Mouse (Mus musculus): ENCODE results near the gene Serpina3j. TPM values are rescaled to one million over a fixed set of nuclear protein-coding genes. Genes with fewer than 3 reads are reported as not detected.
"Not testable (repeated sequence)": the region's sequence is repeated elsewhere in the genome, so short reads cannot be mapped to it uniquely, and the experiment has no call there.

Gene Serpina3j
- polyA plus RNA-seq, 1 experiment from 2014 or later, result not detected

- Histone ChIP-seq H3K9me3 (ENCODE audit: control insufficient read depth, low read length) (no peaks in the 10 kb centered on the region), H3K36me3 (ENCODE audit: control insufficient read depth, insufficient read depth, low read length) (no peaks in the 10 kb centered on the region), H3K27ac (ENCODE audit: low read depth, low read length) (no peak overlapping the region), H3K4me3 (ENCODE audit: low read length) (no peak overlapping the region), H3K9ac (ENCODE audit: low read depth, low read length) (no peak overlapping the region), H3K4me1 (ENCODE audit: control insufficient read depth, insufficient read depth, low read length) (no peaks in the 10 kb centered on the region), H3K4me2 (replicated peaks; ENCODE audit: low read depth, low read length) (no peak overlapping the region), H3K27me3 (ENCODE audit: control insufficient read depth, insufficient read depth, low read length) (no peaks in the 10 kb centered on the region)
- ATAC-seq (ENCODE audit: low FRiP score, low TSS enrichment), result no peak
- 87% methylated on average over 4 of the region's 4 CpGs for WGBS
Observed at GRCm38 (mm10) chr12:104305991-104306390, 8.4 kb upstream of the Serpina3j start.

GRCm38 (mm10) chr12:104322454-104322853 lies 8.1 kb downstream of the Serpina3j start:
- H3K27me3 ChIP-seq (ENCODE audit: control insufficient read depth, insufficient read depth, low read length), result no peaks in the 10 kb centered on the region
- no peaks in the 10 kb centered on the region for H3K36me3 ChIP-seq (ENCODE audit: control insufficient read depth, insufficient read depth, low read length)
- H3K4me1 ChIP-seq (ENCODE audit: control insufficient read depth, insufficient read depth, low read length), result no peaks in the 10 kb centered on the region
- no peak overlapping the region for H3K4me2 ChIP-seq (replicated peaks; ENCODE audit: low read depth, low read length)
- no peaks in the 10 kb centered on the region for H3K9me3 ChIP-seq (ENCODE audit: control insufficient read depth, low read length)
- no peak overlapping the region for H3K9ac ChIP-seq (ENCODE audit: low read depth, low read length)
- no peak overlapping the region for H3K27ac ChIP-seq (ENCODE audit: low read depth, low read length)
- ATAC-seq (ENCODE audit: low FRiP score, low TSS enrichment), result no peak
- 88% methylated on average over 1 of the region's 1 CpGs for WGBS
- H3K4me3 ChIP-seq (ENCODE audit: low read length), result no peak overlapping the region

- 48% methylated on average over 1 of the region's 1 CpGs for WGBS
- no peak overlapping the region for H3K27ac ChIP-seq (ENCODE audit: low read depth, low read length)
- H3K4me1 ChIP-seq (ENCODE audit: control insufficient read depth, insufficient read depth, low read length), result no peaks in the 10 kb centered on the region
- H3K36me3 ChIP-seq (ENCODE audit: control insufficient read depth, insufficient read depth, low read length), result no peaks in the 10 kb centered on the region
- H3K4me3 ChIP-seq (ENCODE audit: low read length), result no peak overlapping the region
- H3K4me2 ChIP-seq (replicated peaks; ENCODE audit: low read depth, low read length), result no peak overlapping the region
- ATAC-seq (ENCODE audit: low FRiP score, low TSS enrichment), result no peak
- no peaks in the 10 kb centered on the region for H3K27me3 ChIP-seq (ENCODE audit: control insufficient read depth, insufficient read depth, low read length)
- no peak overlapping the region for H3K9ac ChIP-seq (ENCODE audit: low read depth, low read length)
- no peaks in the 10 kb centered on the region for H3K9me3 ChIP-seq (ENCODE audit: control insufficient read depth, low read length)
Observed at GRCm38 (mm10) chr12:104331701-104332100, 17.3 kb downstream of the Serpina3j start.

- ATAC-seq (ENCODE audit: low FRiP score, low TSS enrichment); H3K9ac ChIP-seq (ENCODE audit: low read depth, low read length); H3K4me3 ChIP-seq (ENCODE audit: low read length); H3K4me2 ChIP-seq (replicated peaks; ENCODE audit: low read depth, low read length); H3K27me3 ChIP-seq (ENCODE audit: control insufficient read depth, insufficient read depth, low read length); H3K9me3 ChIP-seq (ENCODE audit: control insufficient read depth, low read length); H3K4me1 ChIP-seq (ENCODE audit: control insufficient read depth, insufficient read depth, low read length); H3K27ac ChIP-seq (ENCODE audit: low read depth, low read length); H3K36me3 ChIP-seq (ENCODE audit: control insufficient read depth, insufficient read depth, low read length): not testable (repeated sequence)
Observed at GRCm38 (mm10) chr12:104336873-104337272, 22.5 kb downstream of the Serpina3j start.

- H3K4me1 ChIP-seq (ENCODE audit: control insufficient read depth, insufficient read depth, low read length); H3K4me3 ChIP-seq (ENCODE audit: low read length); H3K27me3 ChIP-seq (ENCODE audit: control insufficient read depth, insufficient read depth, low read length); H3K27ac ChIP-seq (ENCODE audit: low read depth, low read length); H3K4me2 ChIP-seq (replicated peaks; ENCODE audit: low read depth, low read length); H3K36me3 ChIP-seq (ENCODE audit: control insufficient read depth, insufficient read depth, low read length); H3K9me3 ChIP-seq (ENCODE audit: control insufficient read depth, low read length); ATAC-seq (ENCODE audit: low FRiP score, low TSS enrichment); H3K9ac ChIP-seq (ENCODE audit: low read depth, low read length): not testable (repeated sequence)
- 91% methylated on average over 3 of the region's 3 CpGs for WGBS
Observed at GRCm38 (mm10) chr12:104338226-104338625, 23.9 kb downstream of the Serpina3j start, which contains the start of the genes Serpina3k and Serpina3m. Serpina3k (plus strand) TSS chr12:104338486. Serpina3m (plus strand) TSS chr12:104338486.

- WGBS, result 85% methylated on average over 3 of the region's 3 CpGs
- Histone ChIP-seq H3K4me1 (ENCODE audit: control insufficient read depth, insufficient read depth, low read length) (no peaks in the 10 kb centered on the region), H3K27me3 (ENCODE audit: control insufficient read depth, insufficient read depth, low read length) (no peaks in the 10 kb centered on the region), H3K9ac (ENCODE audit: low read depth, low read length) (no peak overlapping the region), H3K27ac (ENCODE audit: low read depth, low read length) (no peak overlapping the region), H3K4me2 (replicated peaks; ENCODE audit: low read depth, low read length) (no peak overlapping the region), H3K36me3 (ENCODE audit: control insufficient read depth, insufficient read depth, low read length) (no peaks in the 10 kb centered on the region), H3K4me3 (ENCODE audit: low read length) (no peak overlapping the region), H3K9me3 (ENCODE audit: control insufficient read depth, low read length) (no peaks in the 10 kb centered on the region)
- ATAC-seq (ENCODE audit: low FRiP score, low TSS enrichment), result no peak
Observed at GRCm38 (mm10) chr12:104338705-104339104, 24.4 kb downstream of the Serpina3j start.

GRCm38 (mm10) chr12:104342489-104342888 lies 28.1 kb downstream of the Serpina3j start:
- not testable (repeated sequence) for H3K9me3 ChIP-seq (ENCODE audit: control insufficient read depth, low read length); H3K36me3 ChIP-seq (ENCODE audit: control insufficient read depth, insufficient read depth, low read length); H3K4me1 ChIP-seq (ENCODE audit: control insufficient read depth, insufficient read depth, low read length); H3K27me3 ChIP-seq (ENCODE audit: control insufficient read depth, insufficient read depth, low read length); H3K4me3 ChIP-seq (ENCODE audit: low read length); H3K9ac ChIP-seq (ENCODE audit: low read depth, low read length); H3K27ac ChIP-seq (ENCODE audit: low read depth, low read length); H3K4me2 ChIP-seq (replicated peaks; ENCODE audit: low read depth, low read length); ATAC-seq (ENCODE audit: low FRiP score, low TSS enrichment)

GRCm38 (mm10) chr12:104345181-104345580 lies 30.8 kb downstream of the Serpina3j start:
- ATAC-seq (ENCODE audit: low FRiP score, low TSS enrichment), result no peak
- no peaks in the 10 kb centered on the region for H3K27me3 ChIP-seq (ENCODE audit: control insufficient read depth, insufficient read depth, low read length)
- no peak overlapping the region for H3K4me3 ChIP-seq (ENCODE audit: low read length)
- 76% methylated on average over 2 of the region's 2 CpGs for WGBS
- H3K4me2 ChIP-seq (replicated peaks; ENCODE audit: low read depth, low read length), result no peak overlapping the region
- no peak overlapping the region for H3K27ac ChIP-seq (ENCODE audit: low read depth, low read length)
- no peak overlapping the region for H3K9ac ChIP-seq (ENCODE audit: low read depth, low read length)
- H3K36me3 ChIP-seq (ENCODE audit: control insufficient read depth, insufficient read depth, low read length), result no peaks in the 10 kb centered on the region
- no peaks in the 10 kb centered on the region for H3K4me1 ChIP-seq (ENCODE audit: control insufficient read depth, insufficient read depth, low read length)
- H3K9me3 ChIP-seq (ENCODE audit: control insufficient read depth, low read length), result no peaks in the 10 kb centered on the region

GRCm38 (mm10) chr12:104345707-104346106 lies 31.4 kb downstream of the Serpina3j start:
- H3K4me3 ChIP-seq (ENCODE audit: low read length), result no peak overlapping the region

GRCm38 (mm10) chr12:104347091-104347490 lies 32.7 kb downstream of the Serpina3j start:
- Histone ChIP-seq H3K27me3 (ENCODE audit: control insufficient read depth, insufficient read depth, low read length) (no peaks in the 10 kb centered on the region), H3K9ac (ENCODE audit: low read depth, low read length) (no peak overlapping the region), H3K4me2 (replicated peaks; ENCODE audit: low read depth, low read length) (no peak overlapping the region), H3K4me1 (ENCODE audit: control insufficient read depth, insufficient read depth, low read length) (no peaks in the 10 kb centered on the region), H3K27ac (ENCODE audit: low read depth, low read length) (no peak overlapping the region), H3K4me3 (ENCODE audit: low read length) (no peak overlapping the region), H3K9me3 (ENCODE audit: control insufficient read depth, low read length) (no peaks in the 10 kb centered on the region), H3K36me3 (ENCODE audit: control insufficient read depth, insufficient read depth, low read length) (no peaks in the 10 kb centered on the region)
- 93% methylated on average over 2 of the region's 2 CpGs for WGBS
- no peak for ATAC-seq (ENCODE audit: low FRiP score, low TSS enrichment)

More at GRCm38 (mm10) chr12:104345707-104346106, 31.4 kb downstream of the Serpina3j start:
- Histone ChIP-seq H3K27ac (ENCODE audit: low read depth, low read length) (no peak overlapping the region), H3K4me1 (ENCODE audit: control insufficient read depth, insufficient read depth, low read length) (no peaks in the 10 kb centered on the region), H3K4me2 (replicated peaks; ENCODE audit: low read depth, low read length) (no peak overlapping the region), H3K9me3 (ENCODE audit: control insufficient read depth, low read length) (no peaks in the 10 kb centered on the region), H3K9ac (ENCODE audit: low read depth, low read length) (no peak overlapping the region), H3K27me3 (ENCODE audit: control insufficient read depth, insufficient read depth, low read length) (no peaks in the 10 kb centered on the region), H3K36me3 (ENCODE audit: control insufficient read depth, insufficient read depth, low read length) (no peaks in the 10 kb centered on the region)
- ATAC-seq (ENCODE audit: low FRiP score, low TSS enrichment), result no peak
